Mouse (Mus musculus): ENCODE results near the gene Plk5.
A peak's percentile ranks its signal among the peaks of the same experiment; 100 is the strongest.

The Plk5 gene

DNA sequence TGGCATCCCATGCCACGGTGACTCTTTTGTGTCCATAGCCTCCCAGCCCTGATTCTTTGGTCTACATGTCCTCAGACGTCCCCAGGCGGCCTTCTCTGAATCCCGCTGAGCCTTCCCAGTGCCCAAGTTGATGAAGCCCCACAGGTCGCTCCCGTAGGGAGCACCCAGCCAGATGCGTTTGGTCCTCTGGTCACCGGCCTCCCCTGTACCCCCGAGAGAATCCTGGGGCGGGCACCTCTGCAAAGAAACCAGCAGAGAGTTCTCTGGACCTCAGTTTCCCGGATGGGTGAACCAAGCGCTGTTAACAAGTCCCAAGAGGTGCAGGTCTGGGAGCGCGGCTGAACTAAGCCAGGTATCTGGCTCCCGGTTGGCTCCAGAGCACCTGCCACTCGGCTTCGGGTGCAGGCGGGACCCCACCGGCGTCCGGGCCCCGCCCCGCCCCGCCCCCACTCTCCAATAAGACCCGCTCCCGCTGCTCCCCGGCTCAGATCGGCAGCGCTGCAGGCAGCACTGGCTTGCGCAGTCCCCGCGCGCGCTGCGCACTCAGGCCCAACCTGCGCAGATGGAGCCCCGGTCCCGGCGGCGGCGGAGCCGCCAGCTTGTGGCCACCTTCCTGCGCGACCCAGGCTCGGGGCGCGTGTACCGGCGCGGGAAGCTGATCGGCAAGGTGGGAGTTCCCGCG lies at the start of gene Plk5:
TSS of gene Plk5 (plus strand) at position 459 of the 682 bp plus-strand sequence.
- no peak for DNase-seq

GRCm38 (mm10) chr10:80311560-80311959 lies 44.7 kb upstream of the Plk5 start:
- no peak for DNase-seq

GRCm38 (mm10) chr10:80312586-80313504 lies 43.4 kb upstream of the Plk5 start:
- no peak for DNase-seq

GRCm38 (mm10) chr10:80313627-80314201 lies 42.5 kb upstream of the Plk5 start:
- no peak for DNase-seq

DNA sequence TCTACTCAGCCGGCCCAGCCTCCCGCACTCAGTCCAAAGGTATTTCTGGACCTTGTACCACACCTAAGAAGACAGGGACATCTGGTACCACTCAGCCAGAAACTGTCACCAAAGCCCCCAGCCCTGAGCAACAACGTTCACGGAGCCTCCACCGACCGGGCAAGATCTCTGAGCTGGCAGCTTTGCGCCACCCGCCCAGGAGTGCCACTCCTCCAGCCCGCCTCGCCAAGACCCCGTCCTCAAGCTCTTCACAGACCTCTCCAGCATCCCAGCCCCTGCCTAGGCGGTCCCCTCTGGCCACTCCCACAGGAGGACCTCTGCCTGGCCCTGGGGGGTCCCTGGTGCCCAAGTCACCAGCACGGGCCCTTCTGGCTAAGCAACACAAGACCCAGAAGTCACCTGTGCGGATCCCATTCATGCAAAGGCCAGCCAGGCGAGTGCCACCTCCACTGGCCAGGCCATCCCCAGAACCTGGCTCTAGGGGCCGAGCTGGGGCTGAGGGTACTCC lies 41.7 kb upstream of the Plk5 start:
- no peak for DNase-seq

DNA sequence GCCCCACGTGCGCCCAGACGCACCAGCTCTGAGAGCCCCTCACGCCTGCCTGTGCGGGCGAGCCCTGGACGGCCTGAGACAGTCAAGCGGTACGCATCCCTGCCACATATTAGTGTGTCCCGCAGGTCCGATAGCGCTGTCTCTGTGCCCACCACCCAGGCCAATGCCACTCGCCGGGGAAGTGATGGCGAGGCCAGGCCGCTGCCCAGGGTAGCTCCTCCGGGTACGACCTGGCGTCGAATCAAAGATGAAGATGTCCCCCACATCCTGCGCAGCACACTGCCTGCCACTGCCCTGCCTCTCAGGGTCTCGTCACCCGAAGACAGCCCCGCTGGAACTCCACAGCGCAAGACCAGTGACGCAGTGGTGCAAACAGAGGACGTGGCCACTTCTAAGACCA lies 40.9 kb upstream of the Plk5 start:
- no peak for DNase-seq

- no peak for DNase-seq
Observed at GRCm38 (mm10) chr10:80316359-80316781, 39.9 kb upstream of the Plk5 start.

GRCm38 (mm10) chr10:80317011-80317410 lies 39.2 kb upstream of the Plk5 start:
- no peak for DNase-seq

- DNase-seq = peak; percentile 94
Observed at GRCm38 (mm10) chr10:80320340-80320760, 35.9 kb upstream of the Plk5 start, which contains the start of gene 2310011J03Rik. Gene 2310011J03Rik (minus strand): TSS chr10:80320537.

GRCm38 (mm10) chr10:80321014-80321669 lies 35.1 kb upstream of the Plk5 start:
- no peak for DNase-seq

- no peak for DNase-seq
Observed at GRCm38 (mm10) chr10:80321670-80322581, 34.3 kb upstream of the Plk5 start.

DNA sequence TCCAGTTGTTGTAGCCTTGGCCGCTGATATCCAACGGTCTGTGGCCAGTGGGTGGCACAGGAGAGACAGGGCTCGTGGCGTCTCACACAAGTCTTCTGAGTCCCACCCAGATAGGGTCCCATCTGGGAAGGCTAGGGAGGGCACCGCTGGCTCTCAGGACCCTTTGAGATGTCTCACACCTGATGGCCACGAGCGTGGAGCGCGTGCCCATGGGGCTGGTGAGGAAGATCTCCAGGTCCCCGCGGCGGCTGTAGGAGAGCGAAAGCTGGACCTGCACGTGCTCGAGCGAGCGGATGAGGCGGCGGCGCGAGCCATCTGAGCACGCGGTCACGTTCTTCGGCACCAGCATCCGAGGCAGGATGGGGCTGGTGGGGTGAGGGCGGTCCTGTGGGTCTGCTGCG lies 33.4 kb upstream of the Plk5 start:
- no peak for DNase-seq

DNA sequence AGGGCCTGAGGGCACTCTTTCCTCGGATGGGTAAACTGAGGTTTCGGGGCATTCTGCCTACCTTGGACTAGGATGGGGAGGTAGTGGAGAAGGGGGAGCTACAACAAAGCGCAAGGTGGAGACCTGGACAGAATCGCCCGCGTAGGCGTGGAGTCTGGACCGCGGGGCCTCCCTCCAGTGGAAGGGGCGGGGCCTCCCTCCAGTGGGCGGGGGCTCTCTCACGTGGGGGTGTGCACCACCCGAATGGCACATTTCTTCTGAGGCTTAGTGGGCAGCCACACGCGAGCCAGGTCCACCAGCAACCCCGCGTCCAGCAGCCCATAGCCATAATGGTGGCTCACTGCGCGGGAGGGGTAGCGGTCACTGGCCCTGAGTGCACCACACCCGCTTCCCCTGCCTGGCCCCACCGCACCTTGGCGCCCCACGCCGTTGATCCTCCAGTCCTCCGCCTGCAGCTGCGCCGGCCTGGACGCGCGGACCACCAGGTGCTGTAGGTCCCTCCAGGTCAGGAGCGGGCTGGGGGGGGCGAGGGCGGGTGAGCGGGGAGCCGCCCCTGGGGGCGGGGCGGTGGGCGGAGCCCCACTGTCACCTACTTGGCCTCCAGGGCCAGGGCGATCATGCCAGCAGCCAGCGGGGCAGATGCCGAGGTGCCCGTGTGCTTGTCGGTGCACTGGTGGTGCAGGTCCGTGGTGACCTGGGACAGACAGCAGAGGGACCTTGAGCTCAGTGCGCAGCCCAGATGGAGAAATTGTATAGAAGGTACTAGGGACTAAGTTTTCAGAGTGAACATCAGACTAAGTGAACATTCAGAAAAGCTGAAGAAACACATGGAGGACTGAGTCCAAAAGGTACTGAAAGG lies 32.8 kb upstream of the Plk5 start:
- DNase-seq = no peak

DNA sequence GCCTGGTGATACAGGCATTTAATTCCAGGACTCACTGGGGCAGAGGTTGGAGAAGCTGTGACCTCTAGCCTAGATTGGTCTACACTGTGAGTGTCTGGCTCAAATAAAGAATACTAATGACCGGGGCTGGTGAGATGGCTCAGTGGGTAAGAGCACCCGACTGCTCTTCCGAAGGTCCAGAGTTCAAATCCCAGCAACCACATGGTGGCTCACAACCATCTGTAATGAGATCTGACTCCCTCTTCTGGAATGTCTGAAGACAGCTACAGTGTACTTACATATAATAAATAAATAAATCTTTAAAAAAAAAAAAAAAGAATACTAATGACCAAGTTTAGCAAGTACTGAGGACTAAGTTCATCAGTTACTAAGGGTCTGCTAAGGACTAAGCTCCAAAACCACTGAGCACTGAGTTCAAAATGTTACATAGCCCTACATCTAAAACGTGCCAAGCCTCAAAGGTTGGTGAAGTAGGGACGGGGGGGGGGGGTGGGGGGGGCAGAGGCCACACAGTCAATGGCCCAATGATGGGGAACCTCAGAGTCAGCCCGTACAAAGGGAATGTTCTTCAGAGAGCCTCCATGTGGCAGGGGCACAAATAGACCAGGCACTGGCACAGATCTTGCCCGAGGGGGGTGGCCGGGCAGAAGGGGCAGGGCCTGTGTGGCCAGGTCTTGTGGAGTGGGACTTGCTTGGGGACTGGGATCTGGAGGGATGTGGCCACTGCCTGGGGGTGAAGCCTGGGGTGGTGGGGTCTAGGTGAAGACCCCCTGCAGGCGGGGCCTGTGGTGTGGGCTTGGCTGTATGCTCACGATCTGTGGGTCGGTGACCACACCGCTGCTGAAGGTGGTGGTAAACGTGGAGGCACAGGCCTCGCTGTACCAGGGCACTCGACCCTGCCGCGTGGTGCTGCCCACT lies 31.9 kb upstream of the Plk5 start:
- no peak for DNase-seq

DNA sequence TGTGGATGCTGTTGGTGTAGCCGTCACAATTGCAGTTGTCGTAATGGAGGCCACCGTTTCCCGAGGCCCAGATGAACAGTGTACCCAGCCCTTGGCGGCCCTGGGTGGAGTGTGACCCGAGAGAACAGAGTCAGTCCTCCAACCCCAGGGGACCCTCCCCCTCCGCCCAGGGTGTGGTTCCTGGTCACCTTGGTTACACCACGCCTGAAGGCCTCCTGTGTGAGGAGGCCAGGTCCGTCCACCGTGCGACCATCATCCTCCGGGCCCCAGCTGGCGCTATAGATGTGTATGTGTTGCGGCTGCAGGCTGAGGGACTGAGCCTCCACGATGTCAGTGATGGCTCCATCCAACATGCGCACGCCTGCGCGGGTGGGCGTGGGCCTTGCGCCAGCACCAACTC lies 31.2 kb upstream of the Plk5 start:
- DNase-seq = no peak

DNA sequence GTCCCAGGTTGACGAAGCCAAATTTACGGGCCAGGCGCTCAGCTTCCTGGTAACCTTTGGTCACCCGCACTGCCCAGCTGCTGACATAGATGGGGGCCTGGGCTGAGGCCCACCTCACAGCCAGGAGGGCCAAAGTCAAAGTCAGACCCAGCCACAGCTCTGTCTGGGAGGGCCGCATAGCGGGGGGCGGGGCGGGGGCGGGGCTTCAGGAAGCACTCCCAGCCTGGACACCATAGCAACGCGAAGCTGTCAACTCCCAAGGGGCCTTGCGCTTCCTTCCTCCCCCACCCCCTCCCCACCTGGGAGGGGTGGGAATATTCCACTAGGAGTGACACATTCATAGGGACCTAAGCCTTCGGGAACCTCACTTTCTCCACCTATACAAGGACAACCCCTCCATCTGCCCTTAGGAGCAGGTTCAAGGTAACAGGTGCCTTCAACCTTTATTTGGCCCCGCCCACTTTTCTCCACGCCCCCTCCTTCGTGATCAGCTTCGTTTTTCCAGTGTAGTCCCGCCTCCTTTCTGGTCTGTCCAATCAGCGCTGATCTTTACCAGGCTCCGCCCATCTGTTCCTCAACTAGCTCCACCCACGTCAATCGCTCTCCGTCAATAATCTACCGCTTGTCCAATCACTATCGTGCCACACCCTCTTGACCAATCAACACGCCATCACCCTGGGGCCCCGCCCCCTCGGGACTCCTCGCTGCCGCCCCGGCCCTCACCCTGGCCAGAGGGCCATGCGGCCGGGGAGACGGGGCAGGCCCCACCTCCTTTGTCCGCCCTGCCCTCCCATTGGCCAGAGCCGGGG lies 26.8 kb upstream of the Plk5 start, which contains the start of the genes Pcsk4 and Reep6:
TSS of gene Pcsk4 (minus strand) at position 226 of the 809 bp plus-strand sequence.
TSS of gene Reep6 (plus strand) at position 681 of the 809 bp plus-strand sequence.
- DNase-seq = peak; percentile 95

DNA sequence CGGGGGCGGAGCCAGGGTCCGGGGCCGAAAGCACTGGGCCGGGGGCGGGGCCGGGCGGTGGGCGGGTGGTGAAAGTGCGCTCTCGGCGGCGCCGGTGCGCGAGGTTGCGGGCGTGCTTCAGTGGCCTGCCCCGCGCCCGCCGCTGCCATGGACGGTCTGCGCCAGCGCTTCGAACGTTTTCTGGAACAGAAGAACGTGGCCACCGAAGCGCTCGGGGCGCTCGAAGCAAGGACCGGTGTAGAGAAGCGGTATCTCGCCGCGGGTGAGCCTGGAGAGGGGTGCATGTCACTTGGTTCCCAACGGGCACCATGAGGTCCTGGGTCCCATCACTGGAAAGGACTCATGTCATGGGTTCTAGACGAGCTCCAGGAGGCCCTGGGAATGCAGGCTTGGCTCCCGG lies 26.2 kb upstream of the Plk5 start:
- no peak for DNase-seq

DNA sequence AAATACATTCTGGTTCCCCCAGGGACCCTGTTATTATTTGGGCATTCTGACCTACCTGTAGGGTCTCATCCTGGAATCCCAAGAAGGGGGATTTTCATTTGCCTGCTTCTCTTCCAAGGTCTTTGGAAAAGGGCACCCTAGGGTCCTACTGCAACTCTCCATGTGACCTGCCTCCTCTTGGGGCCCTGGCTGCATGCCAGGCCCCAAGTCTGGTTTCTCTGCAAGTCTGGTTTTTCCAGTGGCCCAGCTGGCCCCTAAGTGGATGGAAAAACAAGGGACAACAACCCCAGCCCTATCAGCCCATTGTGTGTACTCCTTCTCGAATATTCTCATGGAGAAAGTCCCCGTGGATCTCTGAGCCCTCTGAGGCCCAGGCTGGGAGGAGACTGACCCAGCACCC lies 25.4 kb upstream of the Plk5 start:
- DNase-seq = no peak
